Mouse (Mus musculus) limb, embryonic 11.5 days (tissue): ENCODE data around the gene Gm8453. TPM values are rescaled to one million over a fixed set of nuclear protein-coding genes. Genes with fewer than 3 reads are reported as not detected.
"Not testable (repeated sequence)": the region's sequence is repeated elsewhere in the genome, so short reads cannot be mapped to it uniquely, and the experiment has no call there.

Experiments used
- ATAC-seq: fragments of 200-750 bp; cut with Nextera tagmentation; 2 replicates; pipeline ENCODE4 v1.8.0; 2017; ENCODE audit warnings: low read depth; ENCODE audit not compliant: insufficient number of reproducible peaks, low FRiP score, low TSS enrichment
- DNase-seq: peaks from one replicate; pipeline ENCODE4 v3.0.0-alpha.2; 2015; ENCODE audit warnings: low spot score
- H3K27ac ChIP-seq: fragments of 300-500 bp; sonication (generic); replicated peaks from 2 replicates; pipeline ENCODE4 v1.5.1; 2014; ENCODE audit warnings: low read depth, mild to moderate bottlenecking, low read length
- H3K27me3 ChIP-seq: fragments of 300-500 bp; sonication (generic); 2 replicates; pipeline ENCODE4 v1.6.1; 2014; ENCODE audit warnings: mild to moderate bottlenecking, low read length, mixed read lengths; ENCODE audit not compliant: control insufficient read depth, insufficient read depth
- H3K36me3 ChIP-seq: fragments of 300-500 bp; sonication (generic); 2 replicates; pipeline ENCODE4 v1.6.1; 2014; ENCODE audit warnings: mild to moderate bottlenecking, low read length, moderate library complexity, mixed read lengths; ENCODE audit not compliant: control insufficient read depth, insufficient read depth
- H3K4me1 ChIP-seq: fragments of 300-500 bp; sonication (generic); 2 replicates; pipeline ENCODE4 v1.6.1; 2014; ENCODE audit warnings: low read length, mixed read lengths; ENCODE audit not compliant: control insufficient read depth, insufficient read depth
- H3K4me2 ChIP-seq: fragments of 300-500 bp; sonication (generic); 2 replicates; pipeline ENCODE4 v1.6.1; 2014; ENCODE audit warnings: low read depth, mild to moderate bottlenecking, moderate library complexity; ENCODE audit not compliant: severe bottlenecking
- H3K4me3 ChIP-seq: fragments of 300-500 bp; sonication (generic); 2 replicates; pipeline ENCODE4 v1.5.1; 2014; ENCODE audit warnings: low read depth, low read length
- H3K9ac ChIP-seq: fragments of 300-500 bp; sonication (generic); 2 replicates; pipeline ENCODE4 v1.6.1; 2014; ENCODE audit warnings: mild to moderate bottlenecking, low read length
- H3K9me3 ChIP-seq: fragments of 300-500 bp; sonication (generic); 2 replicates; pipeline ENCODE4 v1.6.1; 2016; ENCODE audit warnings: low read length; ENCODE audit not compliant: control insufficient read depth
- WGBS: fragments of 180-500 bp; shearing (Covaris S2); extraction: QIAGEN DNeasy Blood & Tissue Kit; methylation state at CpG from one replicate; pipeline ENCODE4 v1.1.7; 2014; 5-methylcytosine and 5-hydroxymethylcytosine counted together
- polyA plus RNA-seq: library from polyadenylated mRNA; unstranded; fragments of >200 nt; fragmentation: Nextera tagmentation; extraction: Ambion mirVana; gene quantifications from 2 replicates; pipeline ENCODE4 v1.2.1, GENCODE M21; 2014

The Gm8453 gene
- not detected in 2 replicates for polyA plus RNA-seq

DNA sequence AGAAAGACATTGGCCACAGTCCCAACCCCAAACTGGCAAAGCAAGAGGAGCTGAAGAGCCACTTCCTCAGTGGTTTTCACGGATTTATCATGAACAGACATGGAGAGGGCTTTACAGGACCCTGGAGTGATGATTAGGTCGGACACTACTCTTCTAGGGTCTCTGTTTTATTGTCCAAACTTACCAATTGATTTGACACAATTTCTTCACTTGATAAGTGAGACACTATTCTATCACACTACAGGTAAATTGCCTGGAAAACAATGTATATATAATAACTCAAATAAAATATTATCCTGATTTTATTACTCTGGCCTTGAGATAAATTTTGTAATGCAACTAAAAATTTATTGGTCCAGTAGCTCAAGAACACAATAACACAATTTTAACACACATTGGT lies at the start of gene Gm8453:
Gene Gm8453, minus strand, starts transcription at position 101 of the 400 bp plus-strand sequence.
- not testable (repeated sequence) for H3K4me3 ChIP-seq, H3K27ac ChIP-seq, H3K4me2 ChIP-seq, H3K9ac ChIP-seq, H3K4me1 ChIP-seq, ATAC-seq, H3K36me3 ChIP-seq, DNase-seq, H3K9me3 ChIP-seq, H3K27me3 ChIP-seq
- WGBS = 49% methylated on average over 1 of the region's 2 CpGs

DNA sequence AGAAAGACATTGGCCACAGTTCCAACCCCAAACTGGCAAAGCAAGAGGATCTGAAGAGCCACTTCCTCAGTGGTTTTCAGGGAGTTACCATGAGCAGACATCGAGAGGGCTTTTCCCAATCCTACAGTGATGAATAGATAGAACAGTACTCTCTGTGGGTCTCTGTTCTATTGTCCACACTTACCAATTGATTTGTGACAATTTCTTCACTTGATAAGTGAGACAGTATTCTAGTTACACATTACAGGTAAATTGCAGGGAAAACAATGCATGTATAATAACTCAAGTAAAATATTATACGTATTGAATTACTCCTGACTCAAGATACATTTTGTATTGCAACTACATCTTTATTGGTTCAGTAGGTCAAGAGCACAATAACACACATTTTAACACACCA lies 28.1 kb downstream of the Gm8453 start, which contains the start of gene Gm8653:
Gene Gm8653, minus strand, starts transcription at position 101 of the 400 bp plus-strand sequence.
- ATAC-seq, H3K27me3 ChIP-seq, H3K4me2 ChIP-seq, H3K27ac ChIP-seq, H3K9ac ChIP-seq, H3K4me3 ChIP-seq, H3K4me1 ChIP-seq, DNase-seq, H3K9me3 ChIP-seq, H3K36me3 ChIP-seq: not testable (repeated sequence)
- no CpG with 5 or more reads among the region's 2 CpGs for WGBS

DNA sequence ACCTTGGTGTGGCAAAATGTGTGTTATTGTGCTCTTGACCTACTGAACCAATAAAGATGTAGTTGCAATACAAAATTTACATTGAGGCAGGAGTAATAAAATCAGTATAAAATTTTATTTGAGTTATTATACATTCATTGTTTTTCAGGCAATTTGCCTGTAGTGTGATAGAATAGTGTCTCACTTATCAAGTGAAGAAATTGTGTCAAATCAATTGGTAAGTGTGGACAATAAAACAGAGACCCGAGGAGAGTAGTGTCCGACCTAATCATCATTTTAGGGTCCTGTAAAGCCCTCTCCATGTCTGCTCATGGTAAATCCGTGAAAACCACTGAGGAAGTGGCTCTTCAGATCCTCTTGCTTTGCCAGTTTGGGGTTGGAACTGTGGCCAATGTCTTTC lies 40.2 kb downstream of the Gm8453 start, which contains the start of gene Vmn1r143:
Gene Vmn1r143, plus strand, starts transcription at position 301 of the 400 bp plus-strand sequence.
- H3K4me1 ChIP-seq, H3K27ac ChIP-seq, H3K9ac ChIP-seq, H3K9me3 ChIP-seq, H3K4me3 ChIP-seq, H3K4me2 ChIP-seq, H3K36me3 ChIP-seq, H3K27me3 ChIP-seq, ATAC-seq, DNase-seq: not testable (repeated sequence)
- no CpG with 5 or more reads among the region's 3 CpGs for WGBS

Other genes with a start within 250 kb of the Gm8453 start
- not detected in 2 replicates for gene Vmn1r137, start 234.9 kb downstream of the Gm8453 start, polyA plus RNA-seq
- gene Vmn1r138, start 200.6 kb downstream of the Gm8453 start, polyA plus RNA-seq = not detected in 2 replicates
- gene Gm6176, start 173.2 kb downstream of the Gm8453 start, polyA plus RNA-seq = not detected in 2 replicates
- not detected in 2 replicates for gene Vmn1r139, start 160.4 kb downstream of the Gm8453 start, polyA plus RNA-seq
- not detected in 2 replicates for gene Gm16451, start 111.2 kb downstream of the Gm8453 start, polyA plus RNA-seq
- gene Gm10666, start 94.7 kb downstream of the Gm8453 start, polyA plus RNA-seq = not detected in 2 replicates
- not detected in 2 replicates for gene Vmn1r142, start 65.4 kb downstream of the Gm8453 start, polyA plus RNA-seq
- not detected in 2 replicates for gene Vmn1r143, start 40.1 kb downstream of the Gm8453 start, polyA plus RNA-seq
- gene Gm8653, start 28.2 kb downstream of the Gm8453 start, polyA plus RNA-seq = not detected in 2 replicates
- gene Gm4187, start 100.2 kb upstream of the Gm8453 start, polyA plus RNA-seq = not detected in 2 replicates
- gene Gm8660, start 141.6 kb upstream of the Gm8453 start, polyA plus RNA-seq = not detected in 2 replicates
- gene Vmn1r148, start 184.1 kb upstream of the Gm8453 start, polyA plus RNA-seq = not detected in 2 replicates
- not detected in 2 replicates for gene Vmn1r149, start 208.7 kb upstream of the Gm8453 start, polyA plus RNA-seq
- not detected in 2 replicates for gene Gm10665, start 234.6 kb upstream of the Gm8453 start, polyA plus RNA-seq